Mouse (Mus musculus): ENCODE results near the gene Tspan12. TPM values are rescaled to one million over a fixed set of nuclear protein-coding genes. Genes with fewer than 3 reads are reported as not detected.

Gene Tspan12
- polyA plus RNA-seq, 1 experiment from 2014 or later, result 111 TPM

DNA sequence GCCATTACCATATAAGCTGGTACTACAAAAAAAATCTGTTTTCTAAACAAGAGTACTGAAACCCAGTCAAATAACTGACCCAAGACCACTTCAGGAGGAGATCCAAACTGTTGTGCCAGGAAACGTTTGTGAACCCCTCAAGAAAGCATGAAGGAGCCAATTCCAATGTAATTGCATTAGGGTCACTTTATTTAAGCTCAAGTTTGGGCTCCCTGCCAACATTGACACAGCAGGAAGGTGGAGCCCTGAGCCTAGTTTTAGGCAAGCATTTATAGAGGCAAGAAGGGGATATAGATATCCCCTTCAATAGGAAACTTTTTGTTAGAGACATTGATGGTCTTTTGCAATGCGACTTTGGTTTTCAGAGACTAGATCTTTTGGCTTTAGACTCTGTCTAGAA lies 111.7 kb downstream of the Tspan12 start:
- no peak for TF ChIP-seq CTCF (IDR thresholded peaks at IDR 0.05; ENCODE audit: low read depth)
- no peaks in the 10 kb centered on the region for H3K4me1 ChIP-seq (replicated peaks; ENCODE audit: insufficient read depth, low read length)
- no peak overlapping the region for H3K27ac ChIP-seq
- no peaks in the 10 kb centered on the region for H3K27me3 ChIP-seq (ENCODE audit: insufficient read depth, low read length)
- H3K9ac ChIP-seq (ENCODE audit: low read depth, low read length), result no peak overlapping the region
- no peaks in the 10 kb centered on the region for H3K36me3 ChIP-seq (ENCODE audit: insufficient read depth, low read length)
- no peak overlapping the region for H3K4me3 ChIP-seq (replicated peaks; ENCODE audit: low read depth, low read length)
- ATAC-seq (replicated peaks; ENCODE audit: low FRiP score, low read depth) (no peak), DNase-seq (ENCODE audit: low spot score) (peak; percentile 9)
- H3K9me3 ChIP-seq (replicated peaks; ENCODE audit: low read length), result no peaks in the 10 kb centered on the region
- WGBS, result 60% methylated on average over 2 of the region's 2 CpGs
- H3K4me2 ChIP-seq (ENCODE audit: low read length), result no peak overlapping the region

GRCm38 (mm10) chr6:21722238-21722637 lies 130.1 kb downstream of the Tspan12 start:
- Histone ChIP-seq H3K4me1 (replicated peaks; ENCODE audit: insufficient read depth, low read length) (no peaks in the 10 kb centered on the region), H3K27me3 (ENCODE audit: insufficient read depth, low read length) (no peaks in the 10 kb centered on the region), H3K36me3 (ENCODE audit: insufficient read depth, low read length) (no peaks in the 10 kb centered on the region), H3K4me3 (replicated peaks; ENCODE audit: low read depth, low read length) (no peak overlapping the region), H3K9ac (ENCODE audit: low read depth, low read length) (no peak overlapping the region), H3K4me2 (ENCODE audit: low read length) (no peak overlapping the region), H3K9me3 (replicated peaks; ENCODE audit: low read length) (no peaks in the 10 kb centered on the region), H3K27ac (no peak overlapping the region)
- ATAC-seq (replicated peaks; ENCODE audit: low FRiP score, low read depth) (no peak), DNase-seq (ENCODE audit: low spot score) (no peak)
- 75% methylated on average over 10 of the region's 10 CpGs for WGBS
- TF ChIP-seq CTCF (IDR thresholded peaks at IDR 0.05; ENCODE audit: low read depth), result no peak

Other genes with a start within 250 kb of the Tspan12 start
- 60.4 and 61.8 TPM in 2 replicates for gene Ing3, start 97.1 kb upstream of the Tspan12 start, polyA plus RNA-seq (2015; fragmentation: Nextera tagmentation; extraction: Ambion mirVana)
- gene Cped1, start 133.4 kb upstream of the Tspan12 start, polyA plus RNA-seq (2015; fragmentation: Nextera tagmentation; extraction: Ambion mirVana), result 22.3 and 23.0 TPM in 2 replicates

Measured in kidney, postnatal 0 days (tissue).